Mouse (Mus musculus) gastrocnemius, postnatal 4 days (tissue): ENCODE results near the gene E430018J23Rik. TPM values are rescaled to one million over a fixed set of nuclear protein-coding genes. Genes with fewer than 3 reads are reported as not detected.
"Not testable (repeated sequence)": the region's sequence is repeated elsewhere in the genome, so short reads cannot be mapped to it uniquely, and the experiment has no call there.

ENCODE experiments used
- DNase-seq, 2 experiments: peaks; one replicate each; pipeline ENCODE4 v3.0.0; 2021 to 2022; ENCODE audit warnings: low spot score in 2 of 2, mixed read lengths in 2 of 2
- total RNA-seq, 2 experiments: library from RNA; stranded (reverse); gene quantifications; 2 replicates each; pipeline ENCODE4 v1.2.3; 2021

Gene E430018J23Rik
- total RNA-seq, 2 experiments from 2014 or later = 4.7 to 5.5 TPM

DNA sequence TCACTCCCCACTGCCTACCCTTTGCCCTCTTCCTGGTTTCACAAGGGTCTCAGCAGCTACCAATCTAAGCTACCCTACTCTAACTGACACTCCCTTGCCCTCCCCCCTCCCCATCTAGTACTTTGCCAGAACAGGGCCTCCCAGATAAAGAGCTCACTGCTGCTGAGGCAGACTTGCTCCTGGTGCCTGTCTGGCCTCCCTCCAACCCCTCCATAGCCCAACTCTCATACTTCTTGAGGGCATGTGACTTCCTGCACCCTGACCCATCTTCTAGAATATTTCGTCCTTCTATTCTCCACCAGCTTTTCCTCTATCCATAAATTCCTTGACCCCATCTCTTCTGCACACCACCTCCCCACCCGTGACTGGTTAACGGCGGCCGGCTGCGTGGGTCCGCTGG lies 50.5 kb downstream of the E430018J23Rik start:
- no peak for DNase-seq

DNA sequence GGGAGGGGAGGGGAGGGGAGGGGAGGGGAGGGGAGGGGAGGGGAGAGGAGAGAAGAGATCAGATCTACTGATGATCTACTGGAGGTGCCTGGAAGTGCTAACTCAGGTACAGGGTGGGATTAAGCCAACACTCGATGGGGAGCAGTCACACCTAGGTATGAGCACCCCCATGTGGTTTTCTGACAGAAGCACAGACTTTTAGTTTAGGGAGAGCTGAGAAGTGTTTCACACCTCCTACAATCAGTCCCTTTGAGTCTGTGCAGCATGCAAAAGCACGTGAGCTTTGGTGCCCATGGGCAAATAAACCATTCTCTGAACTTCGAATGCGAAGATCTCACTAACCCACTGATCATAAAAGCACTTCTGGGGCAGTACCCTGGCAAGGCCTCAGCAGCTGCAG lies 51.1 kb downstream of the E430018J23Rik start:
- no peak for DNase-seq

DNA sequence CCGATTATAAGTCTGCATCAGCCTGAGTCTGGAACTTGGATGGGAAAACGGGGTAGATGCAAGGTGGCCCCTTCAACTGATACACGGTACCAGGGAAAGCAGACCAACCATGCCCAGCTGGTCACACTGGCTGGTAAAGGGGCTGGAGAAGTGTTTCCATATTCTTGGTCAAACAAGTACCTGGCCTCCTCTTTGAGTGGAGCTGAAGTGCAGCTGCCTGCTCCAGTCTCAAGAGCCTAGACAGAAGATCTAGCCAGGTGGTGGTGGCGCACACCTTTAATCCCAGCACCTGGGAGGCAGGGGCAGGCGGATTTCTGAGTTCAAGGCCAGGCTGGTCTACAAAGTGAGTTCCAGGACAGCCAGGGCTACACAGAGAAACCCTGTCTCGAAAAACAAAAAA lies 51.6 kb downstream of the E430018J23Rik start:
- not testable (repeated sequence) for DNase-seq

DNA sequence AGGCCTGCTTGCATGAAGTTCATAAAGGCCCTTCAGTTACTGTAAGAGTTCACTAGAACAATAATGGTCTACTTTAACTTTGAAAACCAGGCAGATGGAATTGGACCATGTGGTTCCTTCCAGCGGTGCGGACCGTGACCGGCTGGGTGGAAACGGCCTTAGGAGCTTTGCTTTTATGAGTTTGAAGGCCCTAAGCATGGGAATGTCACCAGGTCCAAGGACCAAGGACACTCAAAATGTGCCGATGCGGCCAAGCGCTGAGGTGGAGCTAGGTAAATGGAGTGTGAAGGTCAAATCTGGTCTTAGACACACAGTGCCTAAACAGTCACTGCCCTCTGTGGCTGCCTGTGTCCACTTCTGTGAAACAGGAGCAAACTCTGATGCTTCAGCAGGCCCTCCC lies 52.1 kb downstream of the E430018J23Rik start:
- DNase-seq = no peak

Other genes with a start within 250 kb of the E430018J23Rik start
- gene Cd2bp2, start 197.6 kb downstream of the E430018J23Rik start, total RNA-seq = 10 to 100 TPM; 47.4 to 55.9 TPM
- 10 to 100 TPM; 48.0 to 51.7 TPM for gene Tbc1d10b, start 185.2 kb downstream of the E430018J23Rik start, total RNA-seq
- gene Mylpf, start 184.7 kb downstream of the E430018J23Rik start, total RNA-seq = over 10,000 TPM; 28,893 to 32,257 TPM
- 1 to 10 TPM; 9.0 to 9.8 TPM for gene Zfp553, start 160.6 kb downstream of the E430018J23Rik start, total RNA-seq
- 1 to 10 TPM; 7.4 to 7.6 TPM for gene Sept1, start 160.5 kb downstream of the E430018J23Rik start, total RNA-seq
- 10 to 100 TPM; 23.7 to 29.6 TPM for gene Zfp771, start 149.4 kb downstream of the E430018J23Rik start, total RNA-seq
- gene Dctpp1, start 132.9 kb downstream of the E430018J23Rik start, total RNA-seq = 10 to 100 TPM; 35.6 to 48.5 TPM
- gene Sephs2, start 119.6 kb downstream of the E430018J23Rik start, total RNA-seq = 10 to 100 TPM; 22.1 to 23.7 TPM
- 1 to 10 TPM; 1.8 to 2.8 TPM for gene Itgal, start 97.4 kb downstream of the E430018J23Rik start, total RNA-seq
- gene Zfp768, start 48.0 kb downstream of the E430018J23Rik start, total RNA-seq = 10 to 100 TPM; 32.3 to 36.0 TPM
- 1 to 10 TPM; 4.6 to 6.9 TPM for gene Zfp747, start 17.6 kb downstream of the E430018J23Rik start, total RNA-seq
- gene 9130019O22Rik, start 6.5 kb downstream of the E430018J23Rik start, total RNA-seq = 1 to 10 TPM; 2.8 to 3.3 TPM
- gene Zfp764, start 13.2 kb upstream of the E430018J23Rik start, total RNA-seq = 1 to 10 TPM; 4.6 to 5.0 TPM
- gene Zfp688, start 28.4 kb upstream of the E430018J23Rik start, total RNA-seq = 1 to 10 TPM; 6.6 to 9.1 TPM
- gene Zfp689, start 55.5 kb upstream of the E430018J23Rik start, total RNA-seq = 1 to 10 TPM; 3.3 to 3.4 TPM
- gene Prr14, start 66.0 kb upstream of the E430018J23Rik start, total RNA-seq = 10 to 100 TPM; 26.1 to 32.5 TPM
- gene Fbrs, start 85.6 kb upstream of the E430018J23Rik start, total RNA-seq = 10 to 100 TPM; 39.7 to 51.3 TPM
- gene Srcap, start 118.4 kb upstream of the E430018J23Rik start, total RNA-seq = 10 to 100 TPM; 70.3 to 78.6 TPM
- gene Gm42715, start 126.0 kb upstream of the E430018J23Rik start, total RNA-seq = 10 to 100 TPM; 15.0 to 19.1 TPM
- gene Tmem265, start 167.8 kb upstream of the E430018J23Rik start, total RNA-seq = 1 to 10 TPM in 1 of 2 experiments, not detected in 1; 3.1 TPM
- 10 to 100 TPM; 21.6 to 25.5 TPM for gene Phkg2, start 179.7 kb upstream of the E430018J23Rik start, total RNA-seq
- 1 to 10 TPM; 5.0 to 5.1 TPM for gene Ccdc189, start 195.0 kb upstream of the E430018J23Rik start, total RNA-seq
- 10 to 100 TPM; 48.4 to 50.5 TPM for gene Rnf40, start 195.1 kb upstream of the E430018J23Rik start, total RNA-seq
- gene Zfp629, start 222.2 kb upstream of the E430018J23Rik start, total RNA-seq = 10 to 100 TPM; 13.1 to 13.5 TPM